Mouse (Mus musculus) midbrain, postnatal 0 days (tissue): Measurements from ENCODE around the gene Camkk1. TPM values are rescaled to one million over a fixed set of nuclear protein-coding genes. Genes with fewer than 3 reads are reported as not detected.

ENCODE experiments used
- ATAC-seq: fragments of 200-750 bp; cut with Nextera tagmentation; 2 replicates; pipeline ENCODE4 v1.8.0; 2017; ENCODE audit warnings: moderate number of reproducible peaks, mild to moderate bottlenecking, moderate TSS enrichment, moderate library complexity; ENCODE audit not compliant: low FRiP score
- DNase-seq: peaks from one replicate; pipeline ENCODE4 v3.0.0-alpha.2; 2015; ENCODE audit warnings: low spot score
- H3K27ac ChIP-seq: fragments of 300-500 bp; sonication (generic); 2 replicates; pipeline ENCODE4 v1.5.1; 2014; ENCODE audit warnings: low read depth, mild to moderate bottlenecking, low read length, mixed read lengths
- H3K27me3 ChIP-seq: fragments of 300-500 bp; sonication (generic); 2 replicates; pipeline ENCODE4 v1.6.1; 2014; ENCODE audit warnings: low read length, control low read depth, mixed read lengths; ENCODE audit not compliant: insufficient read depth
- H3K36me3 ChIP-seq: fragments of 300-500 bp; sonication (generic); 2 replicates; pipeline ENCODE4 v1.6.1; 2014; ENCODE audit warnings: low read length, control low read depth, mixed read lengths; ENCODE audit not compliant: insufficient read depth
- H3K4me1 ChIP-seq: fragments of 300-500 bp; sonication (generic); 2 replicates; pipeline ENCODE4 v1.6.1; 2014; ENCODE audit warnings: mild to moderate bottlenecking, control low read depth, antibody characterized with exemption, low read length, mixed read lengths; ENCODE audit not compliant: insufficient read depth
- H3K4me2 ChIP-seq: fragments of 300-500 bp; sonication (generic); 2 replicates; pipeline ENCODE4 v1.6.1; 2014; ENCODE audit warnings: low read depth, mild to moderate bottlenecking, low read length, mixed read lengths; ENCODE audit not compliant: poor library complexity, severe bottlenecking
- H3K4me3 ChIP-seq: fragments of 300-500 bp; sonication (generic); 2 replicates; pipeline ENCODE4 v1.5.1; 2014; ENCODE audit warnings: low read depth, mild to moderate bottlenecking, low read length, moderate library complexity
- H3K9ac ChIP-seq: fragments of 300-500 bp; sonication (generic); replicated peaks from 2 replicates; pipeline ENCODE4 v1.6.1; 2014; ENCODE audit warnings: mild to moderate bottlenecking, low read length, moderate library complexity, mixed read lengths; ENCODE audit not compliant: poor library complexity, severe bottlenecking
- H3K9me3 ChIP-seq: fragments of 300-500 bp; sonication (generic); 2 replicates; pipeline ENCODE4 v1.6.1; 2016; ENCODE audit warnings: low read length, control low read depth
- CTCF ChIP-seq: IDR thresholded peaks from 2 replicates; pipeline ENCODE4 v1.5.1; 2016; ENCODE audit warnings: antibody characterized with exemption, mild to moderate bottlenecking
- WGBS: fragments of 180-500 bp; shearing (Covaris S2); extraction: QIAGEN DNeasy Blood & Tissue Kit; methylation state at CpG from one replicate; pipeline ENCODE4 v1.1.7; 2014; 5-methylcytosine and 5-hydroxymethylcytosine counted together
- polyA plus RNA-seq: library from polyadenylated mRNA; unstranded; fragments of >200 nt; fragmentation: Nextera tagmentation; extraction: Ambion mirVana; gene quantifications from 2 replicates; pipeline ENCODE4 v1.2.1, GENCODE M21; 2015
- total RNA-seq: library from RNA; depleted of rRNA; stranded (reverse); fragments of >200 nt; gene quantifications from 2 replicates; pipeline ENCODE4 v1.2.3, GENCODE M21; 2014; rRNA removed

Camkk1 gene
- total and polyA plus RNA-seq, 2 experiments from 2014 or later, result 26.7 to 27.7 TPM

- no peak for TF ChIP-seq CTCF
- DNase-seq, result no peak
- Histone ChIP-seq H3K4me2 (no peak overlapping the region), H3K27me3 (no peaks in the 10 kb centered on the region), H3K36me3 (peaks cover 14% of the 10 kb centered on the region), H3K4me3 (no peak overlapping the region), H3K4me1 (no peaks in the 10 kb centered on the region), H3K9me3 (no peaks in the 10 kb centered on the region), H3K27ac (peak overlapping the region; percentile 8; the same call in 1 of the 2 replicates), H3K9ac (no peak overlapping the region)
- 77% methylated on average over 6 of the region's 6 CpGs for WGBS
- ATAC-seq, result no peak
These were observed 65.5 kb downstream of the Camkk1 start for GRCm38 (mm10) chr11:73084303-73084702.

- peaks cover 11% of the 10 kb centered on the region for H3K36me3 ChIP-seq
- no peak for ATAC-seq
- 70% methylated on average over 10 of the region's 10 CpGs for WGBS
These were observed 66.0 kb downstream of the Camkk1 start for GRCm38 (mm10) chr11:73084804-73085231.

GRCm38 (mm10) chr11:73085391-73085790 is 66.6 kb downstream of the Camkk1 start:
- Histone ChIP-seq H3K4me1 (no peaks in the 10 kb centered on the region), H3K4me2 (no peak overlapping the region), H3K36me3 (peaks cover 9% of the 10 kb centered on the region), H3K27me3 (no peaks in the 10 kb centered on the region), H3K4me3 (no peak overlapping the region), H3K9ac (no peak overlapping the region), H3K9me3 (no peaks in the 10 kb centered on the region), H3K27ac (peak overlapping the region; percentile 8; the same call in 1 of the 2 replicates)
- peak; percentile 40 for DNase-seq
- TF ChIP-seq CTCF, result no peak
- 75% methylated on average over 7 of the region's 7 CpGs for WGBS
- ATAC-seq, result no peak

More at GRCm38 (mm10) chr11:73084804-73085231, 66.0 kb downstream of the Camkk1 start:
- Histone ChIP-seq H3K27me3 (no peaks in the 10 kb centered on the region), H3K9ac (no peak overlapping the region), H3K4me1 (no peaks in the 10 kb centered on the region), H3K4me2 (no peak overlapping the region), H3K27ac (peak overlapping the region; percentile 8; the same call in 1 of the 2 replicates), H3K4me3 (no peak overlapping the region), H3K9me3 (no peaks in the 10 kb centered on the region)
- peak; percentile 50 for DNase-seq
- no peak for TF ChIP-seq CTCF

GRCm38 (mm10) chr11:73087700-73088480 is 69.1 kb downstream of the Camkk1 start:
- no peak overlapping the region for H3K4me3 ChIP-seq
- WGBS, result 64% methylated on average over 6 of the region's 6 CpGs
- H3K27me3 ChIP-seq, result no peaks in the 10 kb centered on the region
- no peaks in the 10 kb centered on the region for H3K4me1 ChIP-seq
- no peak overlapping the region for H3K9ac ChIP-seq
- DNase-seq (no peak), ATAC-seq (no peak)
- H3K36me3 ChIP-seq, result no peaks in the 10 kb centered on the region
- no peak overlapping the region for H3K27ac ChIP-seq
- no peaks in the 10 kb centered on the region for H3K9me3 ChIP-seq
- TF ChIP-seq CTCF, result no peak
- H3K4me2 ChIP-seq, result no peak overlapping the region

- Histone ChIP-seq H3K9ac (no peak within 1 kb of the TSS), H3K27ac (no peak within 1 kb of the TSS), H3K36me3 (no peaks in the 10 kb centered on the region), H3K9me3 (no peaks in the 10 kb centered on the region), H3K4me1 (no peaks in the 10 kb centered on the region), H3K4me2 (no peak within 1 kb of the TSS), H3K4me3 (no peak within 1 kb of the TSS), H3K27me3 (no peaks in the 10 kb centered on the region)
- WGBS, result 80% methylated on average over 4 of the region's 4 CpGs
- DNase-seq (no peak), ATAC-seq (no peak)
- no peak for TF ChIP-seq CTCF
These were observed 71.5 kb downstream of the Camkk1 start, which contains the start of gene Itgae for GRCm38 (mm10) chr11:73090283-73090682. Gene Itgae (plus strand): TSS chr11:73090583.

- no peak overlapping the region for H3K4me2 ChIP-seq
- H3K4me3 ChIP-seq, result no peak overlapping the region
- WGBS, result 88% methylated on average over 2 of the region's 2 CpGs
- H3K4me1 ChIP-seq, result no peaks in the 10 kb centered on the region
- H3K27ac ChIP-seq, result no peak overlapping the region
- no peak for ATAC-seq
- TF ChIP-seq CTCF, result no peak
- H3K9me3 ChIP-seq, result no peaks in the 10 kb centered on the region
- no peak for DNase-seq
- no peak overlapping the region for H3K9ac ChIP-seq
- no peaks in the 10 kb centered on the region for H3K27me3 ChIP-seq
- H3K36me3 ChIP-seq, result no peaks in the 10 kb centered on the region
These were observed 72.0 kb downstream of the Camkk1 start for GRCm38 (mm10) chr11:73090826-73091225.

Other genes with a start within 250 kb of the Camkk1 start
- 9.6 and 9.9 TPM in 2 replicates for gene Cyb5d2, start 222.9 kb upstream of the Camkk1 start, total RNA-seq
- 6.8 and 8.1 TPM in 2 replicates for gene Cyb5d2, start 222.9 kb upstream of the Camkk1 start, polyA plus RNA-seq
- gene Zzef1, start 222.8 kb upstream of the Camkk1 start, total RNA-seq, result 39.7 and 41.8 TPM in 2 replicates
- 9.1 and 10.0 TPM in 2 replicates for gene Zzef1, start 222.8 kb upstream of the Camkk1 start, polyA plus RNA-seq
- 2.5 and 3.6 TPM in 2 replicates for gene Atp2a3, start 57.8 kb upstream of the Camkk1 start, total RNA-seq
- gene Atp2a3, start 57.8 kb upstream of the Camkk1 start, polyA plus RNA-seq, result 2.3 and 2.7 TPM in 2 replicates
- 0.42 and 0.55 TPM in 2 replicates for gene P2rx1, start 19.9 kb upstream of the Camkk1 start, total RNA-seq
- 0.16 and 0.39 TPM in 2 replicates for gene P2rx1, start 19.9 kb upstream of the Camkk1 start, polyA plus RNA-seq
- 7.2 and 11.7 TPM in 2 replicates for gene Ncbp3, start 28.8 kb downstream of the Camkk1 start, total RNA-seq
- gene Ncbp3, start 28.8 kb downstream of the Camkk1 start, polyA plus RNA-seq, result 6.1 and 7.9 TPM in 2 replicates
- gene Itgae, start 71.6 kb downstream of the Camkk1 start, total RNA-seq, result 0.05 TPM in 1 of 2 replicates, not detected in the other
- gene Itgae, start 71.6 kb downstream of the Camkk1 start, polyA plus RNA-seq, result 0.09 and 0.10 TPM in 2 replicates
- 0.60 and 1.4 TPM in 2 replicates for gene Haspin, start 119.3 kb downstream of the Camkk1 start, total RNA-seq
- 0.97 and 1.3 TPM in 2 replicates for gene Haspin, start 119.3 kb downstream of the Camkk1 start, polyA plus RNA-seq
- 1.1 TPM in 1 of 2 replicates, not detected in the other for gene P2rx5, start 141.4 kb downstream of the Camkk1 start, total RNA-seq
- 0.28 and 0.50 TPM in 2 replicates for gene P2rx5, start 141.4 kb downstream of the Camkk1 start, polyA plus RNA-seq
- 141 and 143 TPM in 2 replicates for gene Emc6, start 158.0 kb downstream of the Camkk1 start, total RNA-seq
- gene Emc6, start 158.0 kb downstream of the Camkk1 start, polyA plus RNA-seq, result 169 and 182 TPM in 2 replicates
- gene Tax1bp3, start 158.1 kb downstream of the Camkk1 start, total RNA-seq, result 43.8 and 55.6 TPM in 2 replicates
- 91.0 and 100 TPM in 2 replicates for gene Tax1bp3, start 158.1 kb downstream of the Camkk1 start, polyA plus RNA-seq
- 21.5 and 22.9 TPM in 2 replicates for gene Ctns, start 180.0 kb downstream of the Camkk1 start, total RNA-seq
- 13.0 and 13.3 TPM in 2 replicates for gene Ctns, start 180.0 kb downstream of the Camkk1 start, polyA plus RNA-seq
- gene Shpk, start 180.5 kb downstream of the Camkk1 start, total RNA-seq, result 2.2 and 2.7 TPM in 2 replicates
- 2.2 and 2.3 TPM in 2 replicates for gene Shpk, start 180.5 kb downstream of the Camkk1 start, polyA plus RNA-seq
- gene Trpv1, start 215.3 kb downstream of the Camkk1 start, total RNA-seq, result 0.33 and 0.42 TPM in 2 replicates
- 0.31 and 0.47 TPM in 2 replicates for gene Trpv1, start 215.3 kb downstream of the Camkk1 start, polyA plus RNA-seq
- gene Trpv3, start 248.4 kb downstream of the Camkk1 start, total RNA-seq, result 0.27 and 0.66 TPM in 2 replicates
- 0.20 and 0.31 TPM in 2 replicates for gene Trpv3, start 248.4 kb downstream of the Camkk1 start, polyA plus RNA-seq